Mouse (Mus musculus) heart, embryonic 15.5 days (tissue): ENCODE data around the gene Ms4a4d. TPM values are rescaled to one million over a fixed set of nuclear protein-coding genes. Genes with fewer than 3 reads are reported as not detected.
A peak's percentile ranks its signal among the peaks of the same experiment; 100 is the strongest.
"Not testable (repeated sequence)": the region's sequence is repeated elsewhere in the genome, so short reads cannot be mapped to it uniquely, and the experiment has no call there.

Experiments
- ATAC-seq: fragments of 200-750 bp; cut with Nextera tagmentation; replicated peaks from 2 replicates; pipeline ENCODE4 v1.8.0; 2017; ENCODE audit warnings: low read depth, moderate TSS enrichment; ENCODE audit not compliant: insufficient number of reproducible peaks, insufficient read depth, low FRiP score
- H3K27ac ChIP-seq: fragments of 300-500 bp; sonication (generic); 2 replicates; pipeline ENCODE4 v1.5.1; 2015; ENCODE audit warnings: mild to moderate bottlenecking, inconsistent platforms
- H3K27me3 ChIP-seq: fragments of 300-500 bp; sonication (generic); 2 replicates; pipeline ENCODE4 v1.6.1; 2015; ENCODE audit warnings: inconsistent platforms
- H3K36me3 ChIP-seq: fragments of 300-500 bp; sonication (generic); 2 replicates; pipeline ENCODE4 v1.6.1; 2015; ENCODE audit warnings: mild to moderate bottlenecking, inconsistent platforms
- H3K4me1 ChIP-seq: fragments of 300-500 bp; sonication (generic); replicated peaks from 2 replicates; pipeline ENCODE4 v1.6.1; 2015; ENCODE audit warnings: inconsistent platforms
- H3K4me2 ChIP-seq: fragments of 300-500 bp; sonication (generic); 2 replicates; pipeline ENCODE4 v1.6.1; 2015; ENCODE audit warnings: inconsistent platforms, mild to moderate bottlenecking, moderate library complexity
- H3K4me3 ChIP-seq: fragments of 300-500 bp; sonication (generic); 2 replicates; pipeline ENCODE4 v1.5.1; 2015; ENCODE audit warnings: mild to moderate bottlenecking, inconsistent platforms
- H3K9ac ChIP-seq: fragments of 300-500 bp; sonication (generic); 2 replicates; pipeline ENCODE4 v1.6.1; 2015; ENCODE audit warnings: mild to moderate bottlenecking, inconsistent platforms
- H3K9me3 ChIP-seq: fragments of 300-500 bp; sonication (generic); replicated peaks from 2 replicates; pipeline ENCODE4 v1.6.1; 2016; ENCODE audit warnings: inconsistent platforms
- WGBS: fragments of 180-500 bp; shearing (Covaris S2); methylation state at CpG from one replicate; pipeline ENCODE4 v1.1.7; 2015; ENCODE audit warnings: mixed read lengths; 5-methylcytosine and 5-hydroxymethylcytosine counted together
- polyA plus RNA-seq: library from polyadenylated mRNA; unstranded; fragments of >200 nt; fragmentation: Nextera tagmentation; extraction: Ambion mirVana; gene quantifications from 2 replicates; pipeline ENCODE4 v1.2.1, GENCODE M21; 2015

The Ms4a4d gene
- polyA plus RNA-seq, 1 experiment from 2014 or later, result 0.63 TPM

- not testable (repeated sequence) for H3K4me2 ChIP-seq, H3K4me1 ChIP-seq, H3K9ac ChIP-seq, H3K27ac ChIP-seq, H3K4me3 ChIP-seq, H3K9me3 ChIP-seq, H3K27me3 ChIP-seq, H3K36me3 ChIP-seq, ATAC-seq
- 26% methylated on average over 1 of the region's 1 CpGs for WGBS
Observed at GRCm38 (mm10) chr19:11517373-11517772, 19.2 kb upstream of the Ms4a4d start.

GRCm38 (mm10) chr19:11518356-11518755, 18.2 kb upstream of the Ms4a4d start:
- 56% methylated on average over 2 of the region's 2 CpGs for WGBS
- H3K9ac ChIP-seq, result not testable (repeated sequence)

GRCm38 (mm10) chr19:11520146-11520545, 16.5 kb upstream of the Ms4a4d start:
- no peaks in the 10 kb centered on the region for H3K27me3 ChIP-seq
- ATAC-seq, result no peak
- H3K4me3 ChIP-seq, result no peak overlapping the region
- H3K9ac ChIP-seq, result no peak overlapping the region
- no peak overlapping the region for H3K27ac ChIP-seq
- H3K36me3 ChIP-seq, result no peaks in the 10 kb centered on the region
- H3K4me1 ChIP-seq, result no peaks in the 10 kb centered on the region
- whole genome bisulfite sequencing, result 79% methylated on average over 3 of the region's 3 CpGs
- H3K9me3 ChIP-seq, result no peaks in the 10 kb centered on the region
- no peak overlapping the region for H3K4me2 ChIP-seq

More at GRCm38 (mm10) chr19:11518356-11518755, 18.2 kb upstream of the Ms4a4d start:
- H3K4me3 ChIP-seq, result peak overlapping the region; percentile 11; the same call in 1 of the 2 replicates
- H3K4me1 ChIP-seq, H3K36me3 ChIP-seq, ATAC-seq, H3K4me2 ChIP-seq, H3K27ac ChIP-seq, H3K27me3 ChIP-seq, H3K9me3 ChIP-seq: not testable (repeated sequence)

GRCm38 (mm10) chr19:11533421-11533820, 3.2 kb upstream of the Ms4a4d start:
- no peak overlapping the region for H3K4me2 ChIP-seq
- H3K27me3 ChIP-seq, result no peaks in the 10 kb centered on the region
- no peak for ATAC-seq
- H3K9ac ChIP-seq, result no peak overlapping the region
- 70% methylated on average over 1 of the region's 1 CpGs for WGBS
- no peak overlapping the region for H3K27ac ChIP-seq
- H3K36me3 ChIP-seq, result no peaks in the 10 kb centered on the region
- no peaks in the 10 kb centered on the region for H3K4me1 ChIP-seq
- no peaks in the 10 kb centered on the region for H3K9me3 ChIP-seq
- no peak overlapping the region for H3K4me3 ChIP-seq

GRCm38 (mm10) chr19:11533888-11534445, 2.6 kb upstream of the Ms4a4d start:
- H3K9ac ChIP-seq, result no peak overlapping the region
- no peaks in the 10 kb centered on the region for H3K36me3 ChIP-seq
- no peaks in the 10 kb centered on the region for H3K4me1 ChIP-seq
- H3K27ac ChIP-seq, result no peak overlapping the region
- 35% methylated on average over 2 of the region's 2 CpGs for WGBS
- H3K27me3 ChIP-seq, result no peaks in the 10 kb centered on the region
- ATAC-seq, result no peak
- no peak overlapping the region for H3K4me3 ChIP-seq
- H3K9me3 ChIP-seq, result no peaks in the 10 kb centered on the region
- H3K4me2 ChIP-seq, result no peak overlapping the region

- H3K27ac ChIP-seq, result no peak overlapping the region
Observed at GRCm38 (mm10) chr19:11537336-11537735, 735 bp downstream of the Ms4a4d start.

GRCm38 (mm10) chr19:11540166-11540821, 3.7 kb downstream of the Ms4a4d start:
- H3K4me3 ChIP-seq, H3K9ac ChIP-seq, H3K27ac ChIP-seq, H3K9me3 ChIP-seq, H3K27me3 ChIP-seq, H3K36me3 ChIP-seq, H3K4me2 ChIP-seq, H3K4me1 ChIP-seq, ATAC-seq: not testable (repeated sequence)
- 79% methylated on average over 1 of the region's 1 CpGs for WGBS

More at GRCm38 (mm10) chr19:11537336-11537735, 735 bp downstream of the Ms4a4d start:
- no peak for ATAC-seq
- 19% methylated on average over 2 of the region's 2 CpGs for WGBS
- Histone ChIP-seq H3K36me3 (no peaks in the 10 kb centered on the region), H3K27me3 (no peaks in the 10 kb centered on the region), H3K9ac (no peak overlapping the region), H3K4me2 (no peak overlapping the region), H3K4me1 (no peaks in the 10 kb centered on the region), H3K9me3 (no peaks in the 10 kb centered on the region), H3K4me3 (no peak overlapping the region)

- H3K36me3 ChIP-seq, H3K9ac ChIP-seq, H3K4me3 ChIP-seq, ATAC-seq, H3K27me3 ChIP-seq, H3K9me3 ChIP-seq, H3K4me1 ChIP-seq, H3K27ac ChIP-seq, H3K4me2 ChIP-seq: not testable (repeated sequence)
- 76% methylated on average over 2 of the region's 2 CpGs for WGBS
Observed at GRCm38 (mm10) chr19:11544383-11544782, 7.8 kb downstream of the Ms4a4d start.

GRCm38 (mm10) chr19:11547911-11548310, 11.3 kb downstream of the Ms4a4d start:
- no peak overlapping the region for H3K4me2 ChIP-seq
- H3K4me1 ChIP-seq, result no peaks in the 10 kb centered on the region
- no peaks in the 10 kb centered on the region for H3K36me3 ChIP-seq
- no peak overlapping the region for H3K9ac ChIP-seq
- H3K9me3 ChIP-seq, result no peaks in the 10 kb centered on the region
- H3K4me3 ChIP-seq, result no peak overlapping the region
- no peak overlapping the region for H3K27ac ChIP-seq
- no peaks in the 10 kb centered on the region for H3K27me3 ChIP-seq
- no peak for ATAC-seq

GRCm38 (mm10) chr19:11554726-11555125, 18.1 kb downstream of the Ms4a4d start:
- no peak overlapping the region for H3K4me3 ChIP-seq
- no peaks in the 10 kb centered on the region for H3K9me3 ChIP-seq
- H3K4me1 ChIP-seq, result no peaks in the 10 kb centered on the region
- H3K27me3 ChIP-seq, result no peaks in the 10 kb centered on the region
- no peak overlapping the region for H3K27ac ChIP-seq
- H3K4me2 ChIP-seq, result no peak overlapping the region
- WGBS, result 82% methylated on average over 5 of the region's 5 CpGs
- H3K9ac ChIP-seq, result no peak overlapping the region
- no peak for ATAC-seq
- H3K36me3 ChIP-seq, result no peaks in the 10 kb centered on the region

GRCm38 (mm10) chr19:11559560-11559959, 23.0 kb downstream of the Ms4a4d start:
- H3K4me1 ChIP-seq, H3K4me3 ChIP-seq, H3K27me3 ChIP-seq, H3K36me3 ChIP-seq, H3K4me2 ChIP-seq, H3K27ac ChIP-seq, H3K9ac ChIP-seq, H3K9me3 ChIP-seq, ATAC-seq: not testable (repeated sequence)

- no peaks in the 10 kb centered on the region for H3K36me3 ChIP-seq
- no peaks in the 10 kb centered on the region for H3K9me3 ChIP-seq
- H3K4me1 ChIP-seq, result no peaks in the 10 kb centered on the region
- H3K4me2 ChIP-seq, result no peak overlapping the region
- H3K27me3 ChIP-seq, result no peaks in the 10 kb centered on the region
- no peak overlapping the region for H3K27ac ChIP-seq
- no peak overlapping the region for H3K4me3 ChIP-seq
- ATAC-seq, result no peak
- no peak overlapping the region for H3K9ac ChIP-seq
- 80% methylated on average over 8 of the region's 8 CpGs for WGBS
Observed at GRCm38 (mm10) chr19:11574965-11575364, 38.4 kb downstream of the Ms4a4d start.
